Mouse (Mus musculus) brain, embryonic 14.5 days (tissue): ENCODE measurements around the gene Vmac.

Experiments
- CTCF ChIP-seq: fragments of 200-500 bp; IDR thresholded peaks from 2 replicates; pipeline ENCODE4 v1.5.1; 2012; ENCODE audit warnings: inconsistent platforms, mild to moderate bottlenecking, moderate library complexity, borderline replicate concordance; ENCODE audit not compliant: insufficient read depth, insufficient read length; ENCODE audit errors: extremely low read depth
- POLR2A ChIP-seq: fragments of 200-500 bp; IDR thresholded peaks from 2 replicates; pipeline ENCODE4 v1.6.1; 2012; ENCODE audit warnings: mild to moderate bottlenecking, inconsistent platforms, borderline replicate concordance; ENCODE audit not compliant: poor library complexity, insufficient read depth, insufficient read length, severe bottlenecking; ENCODE audit errors: extremely low read depth

- TF ChIP-seq CTCF (no peak), POLR2A (peak; percentile 58; the same call in 1 of the 2 replicates)
Measured at GRCm38 (mm10) chr17:56761991-56762410, 44.2 kb upstream of the Vmac start.
